Mouse (Mus musculus): ENCODE data around the gene Hacd1. TPM values are rescaled to one million over a fixed set of nuclear protein-coding genes. Genes with fewer than 3 reads are reported as not detected.
"Not testable (repeated sequence)": the region's sequence is repeated elsewhere in the genome, so short reads cannot be mapped to it uniquely, and the experiment has no call there.

The Hacd1 gene
- total RNA-seq (2021) = 10 to 100 TPM; 21.6 to 41.6 TPM
- long read RNA-seq, experiment 1, partial matches to known transcripts = 1 of 67 reads
- long read RNA-seq, experiment 1, other reads (novel, unspliced or antisense) = 66 of 67 reads
- long read RNA-seq, experiment 2, partial matches to known transcripts = 0 of 19 reads
- long read RNA-seq, experiment 2, other reads (novel, unspliced or antisense) = 19 of 19 reads

DNA sequence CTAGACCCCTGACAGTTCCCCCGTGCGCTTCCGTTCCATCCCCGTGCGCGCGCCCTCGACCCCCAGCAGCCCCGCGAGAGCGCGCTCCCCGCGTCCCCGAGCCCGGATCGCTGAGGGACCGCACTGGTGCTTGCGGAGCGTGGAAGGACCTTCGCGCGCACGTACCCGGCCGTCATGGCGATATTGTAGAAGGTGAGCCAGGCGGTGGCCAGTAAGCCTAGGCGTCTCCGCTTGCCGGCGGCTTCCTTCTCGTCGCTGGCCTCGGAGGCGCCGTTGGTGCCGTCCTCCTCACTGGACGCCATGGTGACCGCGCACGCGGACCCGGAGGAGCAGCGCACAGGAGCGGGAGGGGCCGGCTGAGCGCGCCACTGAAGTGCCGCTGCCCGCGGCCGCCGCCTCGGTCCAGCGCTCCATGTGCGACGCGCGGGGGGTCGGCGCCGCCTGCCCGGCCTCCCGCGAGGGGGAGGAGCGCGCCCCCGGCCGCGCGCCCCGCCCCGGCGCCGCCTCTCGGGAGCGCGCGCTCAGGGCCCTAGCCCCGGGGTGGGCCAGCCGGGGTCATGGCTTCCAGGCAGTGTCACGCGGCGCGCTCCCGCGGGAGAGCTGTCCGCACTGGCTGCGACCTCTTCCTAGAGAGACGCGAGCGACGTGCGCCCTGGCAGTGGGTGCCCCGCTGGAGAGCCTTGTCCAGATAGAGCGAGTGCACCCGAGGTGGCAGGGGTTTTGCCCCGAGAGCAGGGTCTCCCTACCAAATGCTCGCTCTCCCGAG lies at the start of gene Hacd1:
Gene Hacd1, minus strand, starts transcription at position 570 of the 766 bp plus-strand sequence.
- DNase-seq = peak; percentile 91

DNA sequence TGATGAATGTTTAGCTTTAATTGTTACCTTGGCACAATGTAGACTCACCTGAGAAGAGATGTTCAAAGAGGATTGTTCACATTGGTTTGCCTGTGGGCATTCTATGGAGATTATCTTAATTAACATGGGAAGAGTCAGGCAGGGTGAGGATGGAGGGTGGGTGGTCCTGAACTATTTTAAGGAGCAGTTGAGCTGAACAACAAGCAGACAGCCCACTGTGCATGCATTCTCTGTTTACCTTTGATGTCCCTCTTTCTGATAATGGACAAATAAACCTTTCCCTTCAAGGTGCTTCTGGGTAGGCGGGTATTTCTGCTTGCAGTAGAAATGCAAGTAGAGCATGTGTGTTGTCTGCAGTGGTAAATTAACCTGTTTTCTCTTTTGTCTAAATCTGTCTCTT lies 48.0 kb upstream of the Hacd1 start:
- DNase-seq = no peak

DNA sequence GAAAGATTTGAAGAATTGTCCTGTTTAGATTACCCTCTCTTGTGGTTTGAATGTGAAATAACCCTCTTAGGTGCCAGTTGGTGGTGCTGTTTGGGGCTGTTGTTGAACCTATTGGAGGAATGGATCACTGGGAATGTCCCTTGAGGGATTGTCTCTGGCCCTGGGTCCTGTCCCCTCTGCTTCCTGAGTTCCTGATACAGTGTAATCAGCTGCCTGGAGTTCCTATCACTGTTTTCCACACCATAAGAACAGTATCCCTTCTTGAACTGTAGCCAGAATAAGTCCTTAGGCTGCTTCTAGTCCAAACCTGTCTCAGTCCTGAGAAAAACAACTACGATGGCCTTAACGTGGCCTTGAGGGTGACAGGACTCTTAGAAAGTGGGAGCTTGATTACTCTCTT lies 46.7 kb upstream of the Hacd1 start:
- no peak for DNase-seq

DNA sequence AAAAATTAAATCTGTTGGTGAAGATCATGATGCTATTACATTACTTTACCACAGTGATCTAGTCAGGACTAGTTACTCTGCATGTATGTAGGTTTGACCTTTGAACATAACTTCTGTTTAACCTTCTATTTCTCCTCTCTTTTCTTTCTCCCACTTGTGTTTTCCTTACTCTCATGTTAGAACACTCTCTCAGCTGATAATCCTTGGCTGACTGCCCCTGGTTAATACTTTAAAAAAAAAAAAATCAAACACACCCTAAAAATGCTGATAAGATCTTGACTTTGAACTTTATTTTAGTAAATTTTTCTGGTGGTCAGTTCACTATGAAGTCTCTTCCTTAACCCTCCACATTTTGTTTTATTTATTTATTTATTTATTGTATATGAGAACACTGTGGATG lies 44.6 kb upstream of the Hacd1 start:
- DNase-seq = no peak

DNA sequence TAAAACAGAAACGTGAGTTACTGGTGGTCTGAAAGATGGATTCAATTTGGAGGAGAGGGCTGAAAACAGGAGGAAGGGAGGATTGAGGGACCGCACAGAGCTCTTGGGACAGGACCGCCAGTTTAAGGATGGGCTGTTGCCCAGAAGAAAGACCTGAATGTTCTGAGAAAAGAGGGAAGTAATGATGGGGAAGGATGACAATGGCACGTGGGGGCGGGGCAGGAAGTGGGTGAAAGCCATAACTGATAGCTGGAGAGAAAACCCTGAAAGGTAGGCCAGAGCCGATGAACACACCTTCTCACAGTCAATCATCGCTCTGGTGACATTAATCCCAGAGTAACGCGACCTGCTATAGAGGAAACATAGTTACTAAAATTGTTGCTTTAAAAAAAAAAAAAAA lies 22.6 kb upstream of the Hacd1 start:
- DNase-seq = not testable (repeated sequence)

DNA sequence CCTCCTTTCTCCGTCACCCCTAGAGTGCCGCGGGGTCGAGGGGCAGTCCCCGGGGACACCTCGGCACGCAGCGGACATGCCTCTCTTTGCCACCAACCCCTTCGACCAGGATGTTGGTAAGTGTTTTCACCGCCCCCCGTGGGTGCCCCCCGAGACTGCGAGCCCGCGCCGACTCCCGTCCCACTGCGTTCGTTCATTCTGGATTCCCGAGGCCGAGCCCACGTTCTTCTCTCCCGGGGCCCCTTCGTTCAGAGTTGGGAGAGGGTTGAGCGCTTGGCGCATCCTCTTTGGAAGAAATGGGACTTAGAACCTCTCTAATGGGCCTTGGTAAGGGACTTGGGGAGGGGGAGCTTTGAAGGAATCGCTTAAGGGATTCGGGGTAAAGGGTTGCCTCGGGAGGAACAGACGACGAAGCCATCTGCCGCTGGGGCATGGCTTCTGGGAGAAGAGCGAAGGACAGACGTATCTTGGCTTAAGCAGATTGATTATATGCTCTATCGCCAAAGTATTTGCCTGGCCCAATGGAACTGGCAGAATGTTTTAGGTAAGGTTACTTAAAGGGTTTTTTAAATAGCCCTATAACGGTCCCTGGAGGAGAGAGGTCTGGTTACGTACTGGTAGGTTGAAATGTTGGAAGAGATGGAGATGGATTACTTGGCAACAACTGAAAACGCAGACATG lies 18.4 kb upstream of the Hacd1 start:
- no peak for DNase-seq

DNA sequence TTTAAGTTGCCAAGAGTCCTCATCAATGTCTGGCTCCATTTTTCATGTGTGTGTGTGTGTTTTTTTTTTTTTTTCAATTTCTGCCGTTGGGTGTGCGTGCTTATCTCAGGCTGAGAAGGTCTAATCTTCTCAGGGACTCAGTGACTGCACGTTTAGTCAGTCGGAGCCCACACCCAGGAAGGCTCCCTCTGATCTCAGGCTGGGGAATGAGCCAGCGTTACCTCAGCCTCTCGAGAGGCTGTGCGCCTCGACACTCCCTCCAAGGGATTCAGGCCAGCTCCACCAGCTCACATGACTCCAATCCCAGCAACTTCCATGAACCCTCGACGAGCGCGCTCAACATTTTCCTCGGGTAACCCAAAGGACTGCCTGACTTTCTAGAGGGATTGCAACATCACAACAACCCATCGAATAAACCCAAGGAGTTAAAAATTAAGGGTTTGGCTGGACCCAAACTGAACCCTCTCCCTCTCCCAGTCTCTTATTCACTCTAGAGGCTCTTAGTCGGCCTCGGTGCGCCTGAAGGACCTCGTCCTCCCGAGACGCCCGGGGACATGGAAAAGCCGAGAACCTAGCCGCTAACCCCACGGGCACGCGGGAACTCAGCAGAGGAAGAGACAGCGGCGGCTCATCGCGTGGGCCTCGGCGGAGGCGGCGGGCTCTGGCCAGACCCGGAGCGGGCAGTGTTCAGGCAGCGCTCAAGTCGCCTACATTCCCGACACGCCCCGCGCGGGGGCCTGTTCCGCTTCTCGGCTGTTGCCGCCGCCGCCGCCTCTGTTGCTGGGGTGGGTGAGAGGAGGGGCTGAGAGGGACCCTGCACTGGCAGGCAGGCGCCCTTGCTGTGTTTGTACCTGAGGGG lies 17.7 kb upstream of the Hacd1 start, which contains the start of gene Stam:
Gene Stam, plus strand, starts transcription at position 737 of the 859 bp plus-strand sequence.
- peak; percentile 91 to 93 for DNase-seq

DNA sequence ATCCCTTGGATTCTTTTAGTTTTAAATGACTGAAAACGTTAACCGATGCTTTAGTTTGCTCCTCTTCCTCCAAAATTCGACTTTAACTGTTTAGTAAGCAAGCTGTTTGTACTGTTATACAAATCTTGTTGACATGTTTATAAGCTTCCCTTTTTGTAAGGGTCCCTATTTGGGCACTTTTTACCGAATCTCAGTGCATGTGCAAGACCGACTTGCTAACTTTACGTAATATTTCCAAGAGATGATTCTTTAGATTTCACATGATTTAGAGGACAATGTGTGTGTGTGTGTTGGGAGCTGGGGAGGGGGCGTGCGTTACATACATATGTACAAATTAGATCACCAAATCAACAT lies 17.1 kb upstream of the Hacd1 start:
- no peak for DNase-seq

DNA sequence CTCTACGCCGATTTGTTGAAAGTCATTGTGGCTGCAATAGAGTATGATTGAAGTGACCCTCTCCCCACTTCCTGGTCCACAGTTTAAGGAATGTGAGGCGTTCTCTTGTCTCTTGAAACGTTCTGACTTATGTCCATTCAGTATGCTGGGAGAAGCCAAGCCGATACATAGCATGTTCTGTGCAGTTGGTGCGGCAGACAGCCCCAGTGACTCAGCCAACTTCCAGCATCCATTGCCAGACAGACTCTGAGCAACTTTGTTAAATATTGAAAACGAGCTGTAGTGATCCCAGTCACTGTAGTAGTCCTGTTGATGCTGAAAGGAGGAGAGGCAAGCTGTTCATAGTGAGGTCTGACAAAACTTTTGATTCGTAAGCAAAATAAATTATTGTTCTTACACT lies 14.5 kb upstream of the Hacd1 start:
- DNase-seq = no peak

DNA sequence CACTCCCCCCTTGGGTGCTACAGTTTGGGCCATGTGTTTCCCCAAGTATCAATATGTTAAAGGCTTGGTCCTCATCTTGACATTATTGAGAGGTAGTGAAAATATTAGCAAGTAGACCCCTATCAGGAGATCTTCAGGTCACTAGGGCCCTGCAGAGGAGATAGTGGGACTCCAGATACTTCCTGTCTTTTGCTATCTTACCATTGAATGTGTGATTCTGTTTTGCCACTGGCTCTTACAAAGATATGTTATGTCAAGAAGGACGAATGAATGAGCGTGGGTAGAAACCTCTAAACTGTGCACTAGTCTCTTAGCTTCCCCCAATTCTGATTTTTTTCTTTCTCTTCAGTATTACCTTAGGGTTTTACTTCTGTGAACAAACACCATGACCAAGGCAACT lies 13.1 kb upstream of the Hacd1 start:
- DNase-seq = no peak

DNA sequence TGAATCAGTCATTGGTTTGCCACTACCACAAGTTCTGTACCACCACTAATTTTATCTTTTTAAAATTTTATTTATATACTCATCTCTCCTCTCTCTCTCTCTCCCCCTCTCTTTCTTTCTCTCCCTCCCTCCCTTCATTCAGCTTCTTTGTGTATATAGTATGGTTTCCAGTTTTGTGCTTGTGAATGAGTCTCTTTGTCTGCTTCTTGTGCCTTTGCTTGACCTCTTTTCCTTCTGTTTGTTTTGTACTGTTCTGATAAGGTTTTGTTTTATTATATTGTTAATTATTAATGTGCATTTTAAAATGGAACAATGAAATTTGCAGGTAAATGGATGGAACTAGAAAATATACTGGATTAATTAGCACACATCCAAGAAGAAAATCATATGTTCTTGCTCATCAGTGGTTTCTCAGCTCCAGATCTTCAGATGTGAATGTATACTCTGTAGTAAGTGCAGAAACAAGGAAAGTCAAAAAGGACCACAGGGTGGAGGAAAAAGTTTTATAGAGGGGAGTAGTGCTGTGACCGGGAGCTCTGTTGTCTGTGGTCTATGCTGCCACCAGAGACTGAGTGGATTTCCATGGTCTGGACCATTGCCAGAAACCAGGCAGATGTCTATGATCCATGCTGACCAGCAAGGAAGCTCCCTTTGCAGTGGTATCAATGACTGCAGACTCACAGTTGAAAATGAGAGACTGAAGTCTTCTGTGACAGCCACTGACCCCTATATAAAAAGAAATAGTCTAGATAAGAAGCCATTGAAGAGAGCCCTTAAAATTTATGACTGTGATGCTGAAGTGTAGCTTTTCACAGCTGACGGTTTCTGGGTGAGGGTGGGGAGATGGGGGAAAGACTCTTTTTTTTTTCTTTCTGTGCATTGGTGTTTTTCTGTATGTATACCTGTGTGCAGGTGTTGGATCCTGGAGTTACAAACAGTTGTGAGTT lies 10.0 kb upstream of the Hacd1 start:
- no peak for DNase-seq

DNA sequence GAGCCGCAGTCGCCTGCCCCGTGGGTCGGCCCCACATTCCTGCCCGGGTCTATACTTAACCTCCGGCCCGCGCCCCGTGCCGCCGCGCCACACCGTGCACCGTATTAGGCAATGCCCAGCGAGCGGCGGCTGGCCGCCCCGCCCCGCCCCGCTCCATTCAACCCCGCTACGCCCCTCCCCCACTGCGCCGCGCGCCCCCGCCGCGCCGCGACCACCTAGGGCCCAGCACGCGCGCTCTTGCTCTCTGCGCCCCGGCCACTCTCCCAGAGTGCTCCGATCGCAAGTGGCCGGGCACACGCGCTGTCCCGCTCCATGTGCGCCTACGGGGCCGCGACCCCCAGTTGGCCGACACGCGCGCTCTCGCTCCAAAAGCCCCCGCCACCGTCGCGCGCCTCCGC lies 768 bp downstream of the Hacd1 start:
- peak; percentile 74 to 81 for DNase-seq

DNA sequence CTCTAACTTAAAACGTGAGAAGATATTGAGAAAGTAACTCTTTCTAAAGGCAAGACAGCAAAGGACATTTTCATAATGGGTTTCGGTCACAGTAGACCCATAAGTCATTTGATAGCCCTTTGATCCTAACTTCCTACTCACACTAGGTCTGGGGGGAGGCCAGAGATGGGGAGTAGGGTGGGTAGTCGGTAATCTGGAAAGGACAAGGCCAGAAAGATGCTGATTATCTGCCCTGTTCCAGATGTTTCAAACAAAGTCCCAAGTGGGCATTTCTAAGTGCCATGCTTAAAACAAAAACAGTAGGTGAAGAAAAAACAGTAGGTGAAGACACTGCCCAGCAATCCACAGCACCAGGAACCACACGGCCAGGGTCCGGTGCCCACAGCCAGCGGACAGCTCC lies 1.2 kb downstream of the Hacd1 start:
- peak in 1 of 2 experiments; percentile 7 for DNase-seq

DNA sequence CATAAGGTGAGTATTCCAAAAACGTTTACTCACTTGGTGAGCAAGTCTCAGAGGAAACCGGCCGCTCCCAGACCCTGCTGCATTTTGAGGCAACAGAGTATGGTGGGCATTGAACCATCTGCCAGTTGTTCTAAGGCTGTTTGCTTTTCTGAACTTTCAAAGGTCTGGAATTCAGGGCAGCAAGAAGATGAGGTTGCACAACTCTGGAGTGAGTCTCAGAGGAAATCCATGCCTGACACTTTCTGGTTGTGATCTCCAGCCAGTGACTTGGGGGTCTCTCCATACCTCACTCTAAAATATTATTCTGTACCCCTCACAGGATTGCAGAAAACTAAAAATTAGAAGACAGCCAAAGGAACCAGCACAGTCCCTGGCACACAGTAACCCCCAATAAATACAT lies 1.8 kb downstream of the Hacd1 start:
- no peak for DNase-seq

DNA sequence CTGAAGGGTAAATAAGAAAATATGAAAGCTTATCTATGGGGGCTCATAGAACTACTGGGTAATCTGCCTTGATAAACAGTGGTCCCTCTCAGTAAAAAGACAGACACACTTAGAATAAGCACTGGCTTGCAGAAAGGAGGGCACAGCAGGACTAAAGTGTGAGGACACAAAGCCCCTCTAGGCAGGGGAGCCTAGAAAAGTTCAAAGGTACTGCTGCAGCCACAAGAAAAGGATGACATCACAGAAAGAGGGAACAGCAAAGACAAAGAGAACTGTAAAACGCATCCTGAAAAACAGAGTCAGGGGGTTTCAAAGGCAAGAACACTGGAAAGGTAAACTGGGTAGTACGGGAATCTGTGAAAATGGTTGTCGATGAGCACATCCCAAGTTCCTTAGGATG lies 2.3 kb downstream of the Hacd1 start:
- no peak for DNase-seq

DNA sequence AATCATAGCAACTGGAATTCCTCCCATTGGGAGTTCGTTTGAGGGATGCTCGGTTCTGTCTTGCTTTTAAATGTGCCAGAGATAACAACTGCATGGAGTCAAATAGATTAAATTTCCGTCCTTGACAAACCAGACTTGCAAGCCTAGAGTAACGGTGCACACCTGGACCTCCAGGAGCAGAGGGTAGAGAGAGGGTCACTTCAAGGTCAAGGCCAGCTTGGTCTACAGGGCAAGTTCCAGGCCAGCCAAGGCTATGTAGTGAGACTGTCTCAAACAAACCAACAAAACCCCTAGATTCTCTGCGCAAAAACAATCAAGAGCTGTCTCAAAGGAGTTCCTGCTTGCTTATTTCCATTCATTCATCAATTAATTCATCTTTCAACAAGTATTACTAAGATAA lies 7.1 kb downstream of the Hacd1 start:
- no peak for DNase-seq

DNA sequence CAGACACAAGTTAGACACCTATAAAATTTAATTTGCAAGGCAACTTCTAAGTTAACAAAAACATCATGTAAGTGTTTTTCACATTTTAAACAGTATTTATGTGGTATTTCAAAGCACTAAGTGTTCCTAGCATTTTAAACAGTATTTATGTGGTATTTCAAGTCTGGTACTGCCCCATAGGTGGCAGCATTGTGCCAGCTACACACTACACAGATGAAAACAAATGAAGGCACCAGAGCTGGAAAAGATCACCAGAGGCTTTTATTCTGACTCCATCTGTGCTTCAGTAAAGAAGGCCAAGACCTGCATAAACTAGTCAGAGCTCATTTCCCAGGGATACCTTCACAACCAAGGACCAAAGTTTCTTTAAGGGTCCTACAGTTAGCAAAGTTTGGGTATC lies 7.6 kb downstream of the Hacd1 start:
- peak; percentile 62 to 76 for DNase-seq

DNA sequence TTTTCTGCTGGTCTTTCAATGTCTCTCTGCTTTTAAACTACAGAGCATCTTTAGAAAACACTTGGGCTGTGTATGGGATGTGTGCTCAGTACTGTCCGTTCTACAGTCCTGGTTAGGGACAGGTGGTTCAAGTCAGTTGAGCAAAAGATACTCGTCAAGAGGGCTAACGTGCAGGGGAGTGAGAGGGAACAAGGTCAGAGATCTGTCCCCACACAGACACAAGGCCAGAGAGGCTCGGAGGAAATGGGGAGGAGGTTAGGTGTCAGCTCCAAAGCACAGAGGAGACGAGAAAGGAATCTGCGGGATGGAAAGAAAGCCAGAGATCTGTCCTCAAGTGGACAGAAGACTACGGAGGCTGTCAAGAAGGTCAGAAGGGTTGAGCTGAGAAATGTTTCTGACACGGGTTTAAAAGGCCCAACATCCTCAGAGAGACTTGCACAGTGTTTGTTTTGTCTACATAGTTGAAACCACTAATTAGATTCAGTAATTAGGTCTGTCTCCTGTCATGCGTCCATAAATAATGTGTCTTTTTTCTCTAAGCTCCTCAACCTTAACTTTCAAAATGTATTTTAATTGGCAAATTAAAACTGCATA lies 12.3 kb downstream of the Hacd1 start:
- no peak for DNase-seq

DNA sequence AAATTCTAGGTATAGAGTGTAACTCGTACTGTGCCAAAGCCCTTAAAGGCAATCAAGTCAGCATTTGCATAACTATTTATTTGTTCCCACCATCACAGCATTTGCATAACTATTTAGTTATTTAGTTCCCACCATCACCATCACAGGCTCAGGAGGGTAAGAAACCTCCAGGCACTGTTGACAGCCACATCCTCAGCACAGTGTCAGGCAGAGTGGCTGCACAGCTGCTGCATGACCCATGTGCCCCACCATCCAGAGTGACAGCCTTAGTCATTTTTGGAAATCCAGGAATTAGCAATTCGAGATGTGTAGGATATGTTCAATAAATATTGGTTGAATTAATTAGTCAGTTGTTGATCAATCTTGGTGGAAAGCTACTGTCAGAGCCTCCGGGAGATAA lies 12.9 kb downstream of the Hacd1 start:
- no peak for DNase-seq

DNA sequence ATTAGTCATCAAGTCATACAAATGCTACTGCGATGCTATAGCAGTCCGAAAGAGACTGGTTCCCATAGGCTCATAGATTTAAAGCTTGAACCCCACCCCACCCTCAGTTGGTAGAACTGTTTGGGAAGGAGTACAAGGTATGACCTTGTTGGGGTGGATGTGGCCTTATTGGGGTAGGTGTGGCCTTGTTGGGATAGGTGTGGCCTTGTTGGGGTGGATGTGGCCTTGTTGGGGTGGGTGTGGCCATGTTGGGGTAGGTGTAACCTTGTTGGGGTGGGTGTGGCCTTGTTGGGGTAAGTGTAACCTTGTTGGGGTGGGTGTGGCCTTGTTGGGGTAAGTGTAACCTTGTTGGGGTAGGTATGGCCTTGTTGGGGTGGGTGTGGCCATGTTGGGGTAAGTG lies 14.7 kb downstream of the Hacd1 start:
- DNase-seq = no peak

DNA sequence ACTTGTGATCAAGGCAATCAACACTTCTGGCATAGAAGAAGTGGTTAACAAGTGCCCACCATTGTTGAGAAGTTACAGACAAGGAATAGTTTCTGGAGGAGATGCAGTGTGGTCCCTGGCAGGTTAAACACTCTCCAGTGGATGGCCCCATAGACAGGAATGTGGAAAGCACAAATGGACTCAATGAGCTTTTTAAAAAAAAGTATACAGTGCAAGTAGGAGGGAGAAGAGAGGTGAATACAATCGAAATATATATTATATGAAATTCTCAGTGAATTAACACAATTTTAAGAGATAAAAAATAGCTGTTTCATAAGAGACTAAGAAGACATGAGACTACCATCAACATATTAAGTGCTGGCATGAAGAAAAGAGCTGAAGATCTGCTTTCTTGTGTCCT lies 36.7 kb downstream of the Hacd1 start:
- DNase-seq = no peak

Measured in adrenal gland, postnatal 36 days (tissue).